In genomic region chr12:76307964-76308363, GRCm38 (mm10) we compare ENCODE assay signal across 8 mouse cellular contexts. TPM values are rescaled to one million over a fixed set of nuclear protein-coding genes. Genes with fewer than 3 reads are reported as not detected.
DNase-seq lines count a peak whose midpoint lies in the region; ATAC-seq and TF ChIP-seq lines count a peak whose summit lies in the region.

No protein-coding gene starts in this region.

- H3K27ac ChIP-seq in gastrocnemius, adult 2 months: peak overlapping the region; percentile 66
- no peak overlapping the region for H3K27ac ChIP-seq in hindbrain, embryonic 13.5 days
- H3K27ac ChIP-seq in forebrain, embryonic 16.5 days (ENCODE audit: low read length): no peak overlapping the region

- no peak for TF ChIP-seq CTCF in gastrocnemius, adult 2 months (IDR thresholded peaks at IDR 0.05)

- ATAC-seq in hindbrain, embryonic 13.5 days (ENCODE audit: low FRiP score): peak; percentile 17; the same call in 1 of the 2 replicates
- ATAC-seq in forebrain, embryonic 16.5 days: no peak

- no peak for TF ChIP-seq POLR2A in myocyte (IDR thresholded peaks at IDR 0.05; ENCODE audit: insufficient read length, low read depth)

- H3K79me2 ChIP-seq in myocyte (ENCODE audit: control insufficient read depth, insufficient read depth): no peaks in the 10 kb centered on the region

- no peak overlapping the region for H3K4me3 ChIP-seq in gastrocnemius, adult 2 months
- H3K4me3 ChIP-seq in hindbrain, embryonic 13.5 days: no peak overlapping the region
- no peak overlapping the region for H3K4me3 ChIP-seq in myocyte
- no peak overlapping the region for H3K4me3 ChIP-seq in forebrain, embryonic 16.5 days (replicated peaks; ENCODE audit: low read length)

- H3K9ac ChIP-seq in hindbrain, embryonic 13.5 days: 0 out of 2 replicates have a peak overlapping the region, but pooled peaks have one; percentile 39
- no peak overlapping the region for H3K9ac ChIP-seq in forebrain, embryonic 16.5 days (replicated peaks; ENCODE audit: low read depth, low read length)

- peaks cover 17% of the 10 kb centered on the region for H3K4me1 ChIP-seq in hindbrain, embryonic 13.5 days (replicated peaks)
- H3K4me1 ChIP-seq in forebrain, embryonic 16.5 days (replicated peaks; ENCODE audit: control insufficient read depth, insufficient read depth, low read length): peaks cover 13% of the 10 kb centered on the region

- intact Hi-C loops in gastrocnemius, adult 2 months (cut with DNase I): no loop called here
- intact Hi-C loops in gastrocnemius, postnatal 36 days (cut with DNase I): no loop called here

- DNase-seq in gastrocnemius, adult 2 months: no peak
- DNase-seq in gastrocnemius, postnatal 36 days: no peak
- DNase-seq in spleen, postnatal 36 days (ENCODE audit: low spot score in 2 of 2): peak; percentile 55 to 58
- DNase-seq in spleen, postnatal 14 days (ENCODE audit: low spot score in 2 of 2): no peak
- DNase-seq in cerebellum, adult 9-10 months: no peak

- no peak overlapping the region for H3ac ChIP-seq in myocyte (ENCODE audit: control insufficient read depth, insufficient read length)

- peaks cover 16% of the 10 kb centered on the region for H3K36me3 ChIP-seq in hindbrain, embryonic 13.5 days
- H3K36me3 ChIP-seq in myocyte (ENCODE audit: control insufficient read depth, insufficient read depth): no peaks in the 10 kb centered on the region
- peaks cover 2% of the 10 kb centered on the region; the same call in 1 of the 2 replicates for H3K36me3 ChIP-seq in forebrain, embryonic 16.5 days (ENCODE audit: control insufficient read depth, insufficient read depth)

- H3K9me3 ChIP-seq in hindbrain, embryonic 13.5 days: no peaks in the 10 kb centered on the region
- no peaks in the 10 kb centered on the region for H3K9me3 ChIP-seq in forebrain, embryonic 16.5 days (ENCODE audit: control insufficient read depth, low read length)

- 43% methylated on average over 9 of the region's 9 CpGs for WGBS in hindbrain, embryonic 13.5 days
- WGBS in forebrain, embryonic 16.5 days: 73% methylated on average over 9 of the region's 9 CpGs

- H3K27me3 ChIP-seq in hindbrain, embryonic 13.5 days: no peaks in the 10 kb centered on the region
- no peaks in the 10 kb centered on the region for H3K27me3 ChIP-seq in myocyte (ENCODE audit: control insufficient read depth, insufficient read depth, insufficient read length)
- H3K27me3 ChIP-seq in forebrain, embryonic 16.5 days (replicated peaks; ENCODE audit: control insufficient read depth, insufficient read depth, low read length): no peaks in the 10 kb centered on the region

- no peak overlapping the region for H3K4me2 ChIP-seq in hindbrain, embryonic 13.5 days
- peak overlapping the region; percentile 44 for H3K4me2 ChIP-seq in myocyte (ENCODE audit: low read depth)
- no peak overlapping the region for H3K4me2 ChIP-seq in forebrain, embryonic 16.5 days (ENCODE audit: low read length)

TF ChIP-seq in myocyte, 11 proteins besides CTCF, POLR2A, EP300 and RAD21:
- TF ChIP-seq REST (IDR thresholded peaks at IDR 0.05; ENCODE audit: insufficient read depth, insufficient read length) (no peak), TCF12 (IDR thresholded peaks at IDR 0.05; ENCODE audit: insufficient read depth, poor library complexity, severe bottlenecking) (no peak), MAX (IDR thresholded peaks at IDR 0.05; ENCODE audit: low read depth) (no peak), SRF (IDR thresholded peaks at IDR 0.05; ENCODE audit: control insufficient read depth, insufficient read length, low read depth) (peak; percentile 100), E2F4 (IDR thresholded peaks at IDR 0.05; ENCODE audit: insufficient read depth) (no peak), TCF3 (IDR thresholded peaks at IDR 0.05; ENCODE audit: insufficient read length, low read depth) (no peak), MYOD1 (IDR thresholded peaks at IDR 0.05; ENCODE audit: control insufficient read depth in 1 of 3, insufficient read length in 2 of 3, low read depth in 2 of 3) (peak in 1 of 3 experiments; percentile 11), MYOG (IDR thresholded peaks at IDR 0.05; ENCODE audit: control insufficient read depth in 1 of 3, insufficient read depth in 1 of 3, insufficient read length in 2 of 3, low read depth in 2 of 3) (no peak), USF1 (IDR thresholded peaks at IDR 0.05; ENCODE audit: low read depth) (no peak), POLR2AphosphoS2 (IDR thresholded peaks at IDR 0.05; ENCODE audit: insufficient read length, low read depth) (no peak)
TF ChIP-seq in myocyte: peak in this region for 2.

RNA-seq across cellular contexts. Expression of gene Akap5, which starts 16.7 kb away (rescaled TPM):
- total RNA-seq in gastrocnemius, adult 2 months (2021): under 1 TPM; 0.31 to 0.48 TPM
- under 1 TPM; 0.22 to 0.84 TPM for total RNA-seq in gastrocnemius, postnatal 36 days (2021)
- polyA plus RNA-seq in hindbrain, embryonic 13.5 days (2015; fragmentation: Nextera tagmentation; extraction: Ambion mirVana): 7.4 and 7.9 TPM in 2 replicates
- polyA plus RNA-seq in myocyte (2012; fragmentation: generic; extraction: Trizol): 0.02 TPM
- 8.2 and 10.3 TPM in 2 replicates for polyA plus RNA-seq in forebrain, embryonic 16.5 days (2015; fragmentation: Nextera tagmentation; extraction: Ambion mirVana)

RNA-seq across cellular contexts. Expression of gene Mthfd1, which starts 52.9 kb away (rescaled TPM):
- 10 to 100 TPM; 30.1 to 37.8 TPM for total RNA-seq in gastrocnemius, adult 2 months (2021)
- total RNA-seq in gastrocnemius, postnatal 36 days (2021): 10 to 100 TPM; 28.8 to 34.5 TPM
- polyA plus RNA-seq in hindbrain, embryonic 13.5 days (2015; fragmentation: Nextera tagmentation; extraction: Ambion mirVana): 26.3 and 27.1 TPM in 2 replicates
- 31.8 TPM for polyA plus RNA-seq in myocyte (2012; fragmentation: generic; extraction: Trizol)
- 47.8 and 51.0 TPM in 2 replicates for polyA plus RNA-seq in forebrain, embryonic 16.5 days (2015; fragmentation: Nextera tagmentation; extraction: Ambion mirVana)

Comparison
In these comparisons a context has a peak if more than half of its experiments do, and no peak if none do; other contexts are left out.
1. DNase-seq: peak in spleen, postnatal 36 days (2 of 2); none in gastrocnemius, adult 2 months (single experiment), gastrocnemius, postnatal 36 days (0 of 2), spleen, postnatal 14 days (0 of 2) and cerebellum, adult 9-10 months (single experiment).